Mouse (Mus musculus): ENCODE measurements around the gene Dedd. TPM values are rescaled to one million over a fixed set of nuclear protein-coding genes. Genes with fewer than 3 reads are reported as not detected.
"Not testable (repeated sequence)": the region's sequence is repeated elsewhere in the genome, so short reads cannot be mapped to it uniquely, and the experiment has no call there.

Gene Dedd
- 10 to 100 TPM; 33.7 to 35.2 TPM for polyA plus RNA-seq (2017; shearing (Covaris generic))

DNA sequence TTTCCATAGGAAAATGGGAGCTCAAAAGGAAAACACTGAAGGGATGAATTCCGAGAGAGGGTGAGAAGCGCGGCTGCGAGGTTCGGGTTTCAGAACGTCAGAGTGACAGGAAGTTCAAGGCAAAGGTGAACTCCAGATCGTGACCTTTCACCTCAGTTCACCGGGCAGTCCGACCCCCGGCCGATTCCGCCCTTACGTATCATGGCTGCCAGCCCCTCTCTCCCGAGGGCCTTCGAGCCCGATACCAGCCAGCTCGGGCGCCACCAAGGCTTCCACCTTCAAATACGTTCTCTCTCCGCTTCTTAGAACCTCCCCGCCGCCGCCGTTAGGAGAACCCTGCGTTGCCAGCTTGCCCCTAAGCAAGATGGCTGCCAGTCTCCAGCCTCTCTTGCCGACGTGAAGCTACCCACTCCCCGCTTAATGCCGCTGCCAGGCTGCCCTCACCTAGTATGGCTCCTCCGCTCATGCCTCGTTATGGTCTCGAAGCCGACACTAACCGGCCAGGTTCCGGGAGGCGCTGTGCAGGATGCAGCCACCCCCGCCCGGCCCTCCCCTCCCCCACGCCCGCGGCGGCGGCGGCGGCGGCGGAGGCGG, at the start of gene Dedd:
Dedd (plus strand) TSS at position 307 of the 594 bp plus-strand sequence.
- peak; percentile 86 for ATAC-seq

DNA sequence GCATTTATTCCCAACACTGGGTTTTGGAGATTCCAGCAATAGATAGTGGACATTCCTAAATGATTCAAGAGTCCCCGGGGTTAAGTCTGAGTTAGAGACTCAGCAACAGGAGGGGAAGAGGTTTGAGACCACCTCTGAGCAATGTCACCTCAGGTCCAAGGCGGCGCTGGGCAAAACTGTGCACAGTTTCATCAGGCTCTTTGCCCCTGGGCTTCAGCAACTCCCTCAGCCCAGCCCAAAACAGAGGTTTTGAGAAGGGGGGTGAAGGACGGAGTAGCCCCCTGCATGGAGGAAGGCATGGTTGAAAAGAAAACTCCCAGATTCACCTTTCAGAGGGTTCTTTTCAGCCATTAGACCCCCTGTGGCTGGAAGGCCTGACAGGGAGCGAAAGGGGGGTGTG, 49.2 kb upstream of the Dedd start:
- ATAC-seq, result no peak

DNA sequence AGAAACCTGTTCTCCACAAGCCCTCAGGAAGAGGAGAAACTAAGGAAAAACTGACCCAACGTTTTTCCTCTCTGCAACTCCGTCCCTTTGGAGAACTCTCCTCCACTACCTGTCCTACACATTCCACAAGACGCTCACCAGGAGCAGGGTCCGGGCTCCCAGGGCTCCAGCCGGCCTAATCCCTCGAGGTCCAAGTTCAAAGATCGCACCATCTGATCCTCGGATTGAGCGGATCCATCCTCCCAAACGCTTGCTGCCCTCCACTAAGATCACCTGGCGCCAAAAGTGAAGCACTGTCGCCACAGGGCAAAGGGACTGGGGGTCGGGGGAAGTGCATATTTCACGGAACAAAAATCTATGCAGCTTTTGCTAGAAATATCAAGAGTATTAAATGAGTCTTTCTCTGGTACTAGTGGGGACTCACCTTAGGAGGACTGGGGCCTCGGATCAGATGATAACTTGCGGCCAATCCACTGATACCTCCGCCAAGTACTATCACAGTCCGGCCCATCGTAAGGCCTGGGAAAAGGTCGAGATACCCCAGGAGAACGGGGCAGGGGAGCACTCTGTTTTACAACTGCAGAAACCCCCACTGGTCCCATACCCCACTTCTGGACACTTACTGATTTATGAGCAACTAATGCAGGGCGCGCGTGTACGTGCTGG, 48.6 kb upstream of the Dedd start:
- no peak for ATAC-seq

DNA sequence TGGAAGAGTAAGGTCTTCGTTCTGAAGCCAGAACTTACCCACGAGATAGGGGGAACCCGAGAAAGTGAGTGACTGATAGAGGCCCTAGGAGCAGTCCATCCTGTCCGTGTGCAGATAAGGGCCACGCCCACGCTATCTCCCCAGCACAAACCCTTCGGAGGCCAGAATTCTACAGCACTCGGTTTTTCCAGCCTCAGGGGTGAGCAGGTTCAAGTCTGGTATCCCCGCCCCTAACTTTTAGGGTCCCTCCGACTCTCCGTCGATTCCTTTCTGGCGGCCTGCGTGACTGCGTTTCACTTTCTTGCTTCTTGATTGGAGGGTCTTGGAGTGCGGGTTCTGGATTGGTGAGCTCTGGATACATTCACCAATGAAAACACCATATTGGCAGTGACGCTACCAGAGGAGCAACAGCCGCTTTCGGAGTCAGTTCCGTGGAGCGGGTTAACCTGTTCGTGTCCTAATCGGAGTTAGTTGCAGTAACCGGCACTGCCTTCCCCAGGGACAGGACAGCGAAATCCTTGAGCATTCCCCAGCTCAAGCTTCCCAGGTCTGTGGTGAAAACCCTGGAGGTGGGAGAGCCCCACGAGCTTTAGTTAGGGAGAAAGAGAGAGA, 47.9 kb upstream of the Dedd start, which contains the start of gene Ppox:
Ppox (minus strand) TSS at position 271 of the 612 bp plus-strand sequence.
- peak; percentile 98 for ATAC-seq

DNA sequence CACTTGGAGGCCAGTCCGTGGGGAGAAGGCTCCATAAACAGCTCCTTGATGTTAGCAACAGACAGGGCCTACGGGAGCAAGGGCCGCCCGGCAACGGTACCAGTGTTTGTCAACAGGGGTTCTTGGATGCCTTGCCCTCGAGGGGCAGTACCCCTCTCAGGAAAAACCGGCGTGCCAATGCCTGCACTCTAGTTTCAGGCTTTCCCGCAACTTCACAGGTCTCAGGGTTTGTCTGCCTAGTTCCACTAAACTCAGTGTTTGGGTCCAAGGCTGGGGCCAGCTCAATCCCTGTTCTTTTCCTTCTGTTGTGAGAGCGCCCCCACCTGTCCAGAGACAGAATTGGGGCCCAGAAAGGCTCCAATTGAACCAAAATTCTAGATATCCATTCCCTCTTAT, 47.4 kb upstream of the Dedd start:
- peak; percentile 43 for ATAC-seq

DNA sequence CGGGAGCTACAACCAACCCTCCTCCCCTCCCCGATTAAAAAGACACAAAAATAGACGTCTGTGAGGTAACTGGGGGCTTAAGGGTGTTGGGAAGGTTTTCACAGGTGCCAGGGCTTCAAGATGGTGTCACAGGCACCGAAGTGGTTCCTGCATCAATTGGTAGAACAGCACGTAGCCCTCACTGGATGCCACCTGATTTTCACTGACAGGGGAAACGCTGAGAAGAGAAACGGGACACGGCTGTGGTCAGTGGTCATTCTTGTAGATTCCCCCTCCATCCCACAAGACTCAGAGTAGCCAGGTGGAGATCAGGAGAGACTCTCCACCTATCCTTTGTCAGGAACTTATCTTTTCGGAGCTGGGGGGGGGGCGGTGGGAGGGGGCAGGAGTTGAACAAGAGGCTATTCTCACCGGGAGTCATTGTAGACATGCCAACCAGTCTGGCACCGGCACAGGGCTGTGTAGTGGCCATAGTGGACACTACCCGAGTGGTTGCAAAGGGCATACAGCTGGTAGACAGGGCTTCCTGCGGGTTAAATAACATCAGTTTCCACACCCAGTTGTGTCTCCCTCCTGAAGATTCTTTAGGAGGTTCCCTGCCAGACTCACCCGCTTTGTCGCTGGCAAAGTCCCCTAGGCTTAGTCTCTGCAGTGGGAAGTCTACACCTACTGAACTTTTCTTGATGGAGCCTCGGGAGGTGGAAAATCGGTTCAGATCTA, 46.7 kb upstream of the Dedd start:
- no peak for ATAC-seq

DNA sequence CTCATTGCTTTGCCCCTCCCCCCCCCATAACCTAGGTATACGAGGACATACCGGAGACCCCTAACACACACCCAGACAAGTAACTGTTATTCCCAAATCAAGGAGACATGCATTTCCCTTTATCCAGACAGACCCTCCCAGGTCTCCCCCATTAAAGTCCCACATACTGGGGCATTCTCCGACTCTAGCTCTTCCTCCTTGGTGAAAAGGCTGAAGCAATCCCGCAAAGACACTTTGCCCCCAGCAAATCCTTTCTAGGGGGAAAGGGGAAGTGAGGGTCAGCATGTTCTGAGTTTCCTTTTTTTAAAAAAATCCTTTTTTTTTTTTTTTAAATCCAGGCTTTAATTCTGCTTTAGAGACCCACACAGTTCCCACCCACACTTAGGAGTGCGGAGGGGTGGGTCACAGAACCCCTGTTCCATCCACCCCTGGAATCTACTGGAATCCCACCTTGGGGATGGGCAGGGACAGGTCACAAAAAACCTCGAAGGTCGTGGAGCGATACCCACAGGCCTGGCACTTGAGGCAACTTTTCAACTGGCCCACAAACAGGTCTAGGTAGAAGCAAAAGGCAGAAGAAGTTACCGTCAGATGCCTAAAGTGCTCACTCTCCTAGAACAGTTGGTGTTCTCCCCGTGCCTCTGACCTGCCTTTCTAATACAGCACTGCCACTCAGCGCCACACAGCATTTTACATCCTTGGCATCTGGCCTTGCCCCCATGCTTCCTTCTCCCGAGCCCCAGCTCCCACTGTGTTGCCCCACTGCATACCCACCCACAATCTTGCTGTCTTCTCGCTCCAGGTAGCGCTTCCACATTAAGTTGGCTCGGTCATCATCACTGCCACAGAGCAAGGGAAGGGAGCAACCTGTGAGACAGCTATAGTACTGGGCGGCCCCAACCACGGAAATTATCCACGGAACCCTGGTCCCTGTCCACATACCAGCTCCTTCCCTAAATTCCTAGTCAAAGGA, 45.5 kb upstream of the Dedd start:
- no peak for ATAC-seq

DNA sequence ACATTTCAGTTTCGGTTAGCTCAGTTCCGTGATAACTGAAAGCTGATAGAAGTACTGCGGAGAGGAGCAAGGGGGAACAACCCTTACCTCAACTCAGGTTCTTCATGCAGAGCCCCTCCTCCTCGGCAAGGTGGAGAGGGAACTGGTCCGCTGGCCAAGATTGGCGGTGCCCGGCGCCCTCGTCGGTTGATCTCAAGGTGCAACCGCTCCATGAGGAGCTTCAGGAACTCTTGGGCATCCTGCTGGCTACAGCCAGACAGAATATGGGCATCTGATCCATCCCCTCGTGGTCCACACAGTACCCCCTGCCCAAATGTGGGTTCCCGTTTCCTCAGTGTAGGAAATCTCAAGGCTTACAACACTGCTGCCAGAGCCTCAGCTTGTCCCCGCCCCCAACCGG, 44.5 kb upstream of the Dedd start:
- no peak for ATAC-seq

DNA sequence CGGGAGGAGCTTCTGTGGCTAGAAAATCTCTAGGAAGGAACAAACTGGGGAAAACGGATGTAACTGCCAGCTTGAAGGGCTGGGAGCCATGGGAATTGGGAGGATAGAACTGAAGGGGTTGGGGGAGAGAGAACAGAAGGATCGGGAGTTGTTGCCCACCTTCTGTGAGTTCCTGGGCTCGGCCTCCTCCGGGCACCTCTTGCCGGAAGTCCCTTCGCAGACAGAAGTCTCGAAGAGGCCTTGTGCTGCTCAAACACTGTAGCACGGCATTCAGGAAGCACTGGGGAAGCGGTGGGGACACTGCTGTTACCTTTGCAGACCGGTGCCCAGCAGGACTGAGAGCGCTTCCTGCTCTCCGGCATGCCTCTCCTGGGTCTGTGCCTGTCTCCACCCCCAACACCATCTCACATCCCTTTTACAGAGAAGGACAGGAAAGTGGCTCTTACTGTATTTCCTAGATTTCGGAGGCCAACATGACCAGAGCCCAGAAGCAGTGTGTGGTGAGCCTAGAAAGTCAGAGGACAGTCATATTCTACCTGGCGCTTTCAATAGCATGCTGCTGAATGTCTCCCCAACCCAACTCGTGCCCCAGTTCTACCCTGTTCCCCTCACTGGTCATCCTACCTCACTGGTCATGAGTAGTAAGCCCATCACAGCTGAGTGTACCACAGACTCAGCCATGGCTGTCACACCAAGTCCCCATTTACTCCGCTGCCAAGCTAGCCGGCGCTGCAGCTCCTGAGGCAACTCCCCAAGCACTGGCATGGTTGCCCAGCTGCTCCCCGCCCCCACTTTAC, 43.7 kb upstream of the Dedd start:
- ATAC-seq, result no peak

DNA sequence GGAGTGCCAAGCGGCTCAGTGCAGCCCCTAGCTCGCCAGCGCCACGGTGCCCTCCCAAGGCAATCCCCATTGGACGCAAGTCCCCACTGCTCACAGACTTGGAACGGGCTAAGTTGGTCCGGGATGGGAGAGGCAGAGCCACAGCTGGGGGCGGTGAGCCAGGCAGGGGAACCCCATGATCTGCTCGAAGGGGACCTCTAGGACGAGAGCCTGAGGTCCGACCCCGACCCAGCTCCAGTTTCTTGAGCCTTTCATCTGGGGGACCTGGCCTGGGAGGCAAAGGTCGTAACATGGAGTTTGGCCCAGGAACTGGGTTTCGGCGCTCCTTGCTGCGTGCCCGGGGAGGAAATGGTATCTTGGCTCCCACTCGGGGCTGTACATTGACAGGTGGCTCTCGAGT, 42.4 kb upstream of the Dedd start:
- no peak for ATAC-seq

DNA sequence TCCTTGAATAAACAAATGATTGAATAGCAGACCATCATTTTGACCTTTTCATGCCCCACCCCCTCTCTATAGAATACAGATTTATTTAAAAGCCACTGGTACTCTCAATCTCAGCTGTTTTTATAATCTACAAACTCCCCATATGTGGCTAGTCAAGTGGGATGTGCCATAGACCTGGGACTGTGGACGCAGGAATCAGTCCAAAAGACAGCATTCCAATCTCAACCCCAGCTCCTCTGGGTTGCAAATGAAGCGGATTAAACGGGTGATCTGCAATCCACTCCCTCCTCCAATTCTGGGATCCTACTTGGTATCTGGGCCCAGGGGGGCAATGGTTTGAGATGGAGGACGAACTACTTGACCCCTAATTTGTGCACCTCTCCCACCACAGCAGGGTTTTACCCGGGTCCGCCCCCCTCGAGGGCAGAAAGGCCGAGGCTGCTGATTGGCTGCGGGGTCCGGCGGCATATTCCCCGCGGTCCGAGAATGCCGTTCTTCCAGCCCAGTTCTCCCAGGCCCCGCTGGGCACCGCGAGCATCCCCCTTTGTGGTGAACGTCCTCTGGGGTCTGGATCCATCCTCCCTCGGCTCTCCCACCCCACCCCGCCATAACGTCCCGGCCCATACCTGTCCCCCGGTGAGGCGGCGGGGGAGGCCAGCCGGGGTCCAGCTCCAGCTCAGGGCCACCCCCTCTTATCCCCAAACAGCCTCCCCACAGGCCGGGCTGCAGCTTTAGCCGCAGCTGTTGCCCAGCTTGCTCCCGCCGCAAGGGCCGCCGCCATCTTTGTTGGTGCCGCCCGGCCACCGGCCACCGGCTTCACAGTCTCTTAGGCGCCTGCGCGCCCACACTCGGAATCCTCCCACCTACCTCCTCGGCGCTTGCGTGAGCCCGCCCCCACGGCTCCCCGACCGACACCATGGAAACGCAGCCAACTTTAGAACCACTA, 41.5 kb upstream of the Dedd start, which contains the start of gene Usp21:
Usp21 (minus strand) TSS at position 856 of the 946 bp plus-strand sequence.
- peak; percentile 96 for ATAC-seq

DNA sequence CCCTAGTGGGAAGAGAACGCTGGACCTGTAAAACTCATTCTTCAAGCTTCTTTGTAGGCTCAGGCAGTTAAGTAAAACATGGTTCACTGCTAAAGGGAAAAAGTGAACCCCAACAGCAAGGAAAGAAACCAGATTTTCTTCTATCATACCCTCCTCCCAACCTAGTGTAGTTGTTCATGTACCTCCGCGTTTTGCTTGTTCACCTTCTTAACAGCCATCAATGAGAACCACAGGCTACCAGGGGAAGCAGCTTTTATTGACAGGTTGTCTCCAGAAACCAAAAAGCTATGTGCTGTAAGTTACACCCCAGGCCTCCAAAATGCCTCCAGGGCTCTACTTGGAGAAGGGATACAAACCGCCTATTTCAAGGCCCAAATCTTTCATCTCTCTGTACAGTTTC, 40.6 kb upstream of the Dedd start:
- no peak for ATAC-seq

DNA sequence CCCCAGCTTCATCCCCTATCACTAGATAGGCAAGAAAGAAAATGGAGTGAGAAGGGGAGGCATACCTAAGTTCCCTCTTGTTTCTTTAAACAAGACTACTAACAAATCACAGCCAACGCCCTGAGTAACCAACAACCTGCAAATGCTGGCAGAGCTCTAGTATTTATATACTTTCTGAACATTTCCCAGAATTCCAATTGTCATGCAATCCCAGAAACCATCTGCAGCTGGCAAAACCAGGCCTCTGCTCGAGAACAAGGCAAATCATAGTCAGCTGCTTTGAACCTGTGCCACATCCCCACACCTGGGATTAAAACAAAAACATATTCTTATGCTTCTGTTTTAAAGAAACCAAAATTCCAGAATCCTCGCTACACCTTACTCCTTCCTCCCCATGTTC, 35.6 kb upstream of the Dedd start:
- no peak for ATAC-seq

DNA sequence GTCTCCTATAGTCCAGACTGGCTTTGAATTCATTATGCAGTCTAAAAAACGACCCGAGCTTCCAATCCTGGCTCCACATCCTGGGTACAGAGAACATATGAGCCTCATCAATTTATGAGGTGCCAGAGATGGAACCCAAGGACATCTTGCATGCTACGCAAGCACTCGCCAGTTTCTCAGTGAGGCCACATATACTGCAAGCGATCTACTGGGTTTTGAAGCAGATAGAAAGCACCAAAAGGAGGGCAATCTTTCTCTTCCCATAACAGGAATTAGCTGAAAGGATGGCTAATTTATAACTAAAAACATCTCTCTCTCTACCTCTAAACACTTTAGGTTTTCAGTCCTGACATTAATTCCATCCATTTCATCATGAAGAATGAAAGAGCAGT, 35.0 kb upstream of the Dedd start:
- ATAC-seq, result no peak

DNA sequence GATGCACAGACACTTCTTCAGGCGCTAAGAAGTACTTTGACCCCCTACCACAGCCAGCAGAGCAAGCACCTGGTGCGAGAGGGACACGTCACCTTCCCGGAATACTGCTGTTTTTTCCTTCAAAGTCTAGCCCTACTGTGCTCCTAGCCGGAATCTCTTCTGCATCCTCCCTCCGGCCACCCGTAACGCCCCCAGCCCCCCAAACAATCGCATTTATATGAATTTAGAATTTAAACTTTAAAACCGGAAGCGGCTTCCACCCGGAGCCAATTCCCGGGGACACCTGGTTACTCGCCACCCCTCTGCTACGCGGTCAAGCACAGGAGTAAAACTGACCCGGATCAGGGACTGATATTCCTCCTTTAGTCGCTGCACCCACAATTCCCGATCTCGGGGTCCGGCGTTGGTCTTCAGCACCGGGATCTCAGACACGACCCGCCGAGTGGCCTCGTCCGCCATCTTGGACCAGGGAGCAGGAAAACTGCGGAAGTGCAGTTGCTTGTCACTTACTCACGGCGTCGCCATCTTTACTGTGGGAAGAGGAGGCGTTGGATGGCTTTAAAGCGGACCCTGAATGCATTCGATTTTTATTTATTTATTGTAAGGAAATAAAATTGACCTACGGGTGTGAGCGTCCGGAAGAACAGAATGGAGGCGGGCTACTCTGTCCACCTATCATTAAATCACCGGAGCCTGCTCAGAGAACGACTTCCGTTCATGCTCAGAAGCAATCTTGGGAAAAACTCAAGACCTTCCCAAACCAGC, 34.5 kb upstream of the Dedd start, which contains the start of gene Ufc1:
Ufc1 (minus strand) TSS at position 727 of the 765 bp plus-strand sequence.
- ATAC-seq, result peak; percentile 87

DNA sequence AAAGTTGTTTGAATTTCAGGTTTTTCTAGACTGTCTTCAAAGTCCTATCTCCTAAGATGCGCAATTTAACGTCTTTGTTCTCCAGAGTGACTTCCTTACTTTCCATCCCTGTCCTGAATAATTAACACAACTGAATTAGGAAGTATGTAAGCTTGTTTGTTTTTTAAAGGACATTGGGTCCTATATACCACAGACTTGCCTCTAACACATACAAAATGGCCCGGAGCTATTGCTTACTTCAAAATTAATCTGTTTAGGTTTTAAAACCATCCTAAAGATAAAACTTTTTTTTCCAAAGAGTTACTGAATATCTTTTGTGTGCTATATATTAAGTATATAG, 33.9 kb upstream of the Dedd start:
- ATAC-seq, result no peak

DNA sequence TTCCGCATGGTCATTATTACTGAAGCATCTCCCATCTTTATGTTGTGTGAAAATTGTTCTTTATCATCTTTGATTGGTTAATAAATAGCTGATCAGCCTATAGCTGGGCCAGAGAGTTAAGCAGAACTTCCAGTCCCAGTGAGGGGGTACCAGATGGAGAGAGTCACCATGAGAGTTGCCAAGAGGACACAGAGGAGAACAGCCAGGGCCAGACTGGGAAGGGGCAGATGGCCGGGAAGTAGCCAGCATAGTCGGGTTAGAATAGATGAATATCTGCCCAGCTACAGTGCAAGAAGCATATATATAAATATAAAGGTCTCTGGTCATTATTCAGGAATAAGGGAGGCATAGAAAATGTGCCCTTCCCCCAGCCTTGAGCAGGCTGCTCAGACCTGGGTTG, 30.7 kb upstream of the Dedd start:
- ATAC-seq, result no peak

DNA sequence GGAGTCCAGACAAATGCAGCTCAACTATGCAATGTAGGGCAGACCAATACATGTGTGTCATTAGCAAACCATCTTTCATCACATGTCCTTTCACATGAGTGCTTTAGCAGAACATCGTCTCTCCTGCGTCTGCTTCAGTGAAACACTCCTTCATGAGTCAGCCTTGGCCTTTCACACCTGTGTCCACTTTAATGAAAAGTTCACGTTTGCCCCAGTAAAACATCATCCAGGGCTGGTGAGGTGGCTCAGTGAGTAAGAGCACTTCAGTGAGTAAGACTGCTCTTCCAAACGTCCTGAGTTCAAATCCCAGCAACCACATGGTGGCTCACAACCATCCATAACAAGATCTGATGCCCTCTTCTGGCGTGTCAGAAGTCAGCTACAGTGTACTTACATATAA, 22.8 kb upstream of the Dedd start:
- ATAC-seq, result not testable (repeated sequence)

DNA sequence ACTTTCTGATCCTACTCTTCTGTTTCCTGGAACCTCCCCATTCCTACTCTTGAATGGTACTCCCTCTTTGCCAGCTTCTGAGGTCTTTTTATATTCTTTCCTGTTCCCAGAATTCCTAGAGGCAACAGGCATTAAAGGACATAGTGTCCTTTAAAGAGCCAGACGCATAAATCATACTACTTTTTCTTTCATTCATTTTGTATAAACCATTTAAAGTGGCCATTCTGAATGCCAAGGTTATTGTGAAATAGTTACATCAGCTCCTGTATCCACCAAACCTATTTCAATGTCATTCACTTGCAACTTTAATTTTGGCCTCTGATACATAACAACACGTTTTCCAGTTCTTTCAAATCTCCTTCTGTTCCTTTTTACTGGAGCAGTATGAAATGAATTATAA, 19.6 kb upstream of the Dedd start:
- no peak for ATAC-seq
